Mouse (Mus musculus) CD4-positive helper T cell, adult 2 months (primary cell): ENCODE measurements around the gene Adpgk.
"Not testable (repeated sequence)": the region's sequence is repeated elsewhere in the genome, so short reads cannot be mapped to it uniquely, and the experiment has no call there.

Experiments
- DNase-seq: peaks from one replicate; pipeline ENCODE4 v3.0.0-alpha.2; 2012; ENCODE audit warnings: low read depth, missing footprints, low spot score

Adpgk gene

GRCm38 (mm10) chr9:59288685-59289410 lies 2.5 kb upstream of the Adpgk start:
- DNase-seq, result no peak

- DNase-seq, result no peak
These were observed 1.7 kb upstream of the Adpgk start for GRCm38 (mm10) chr9:59289529-59290115.

GRCm38 (mm10) chr9:59291688-59292492 lies 532 bp downstream of the Adpgk start:
- no peak for DNase-seq

- DNase-seq, result peak; percentile 21
These were observed 1.1 kb downstream of the Adpgk start for GRCm38 (mm10) chr9:59292493-59292875.

- no peak for DNase-seq
These were observed 5.1 kb downstream of the Adpgk start for GRCm38 (mm10) chr9:59296419-59296818.

- no peak for DNase-seq
These were observed 16.5 kb downstream of the Adpgk start for GRCm38 (mm10) chr9:59307890-59308289.

GRCm38 (mm10) chr9:59310582-59311283 lies 19.4 kb downstream of the Adpgk start:
- no peak for DNase-seq

- no peak for DNase-seq
These were observed 19.9 kb downstream of the Adpgk start for GRCm38 (mm10) chr9:59311284-59311670.

GRCm38 (mm10) chr9:59316206-59316605 lies 24.8 kb downstream of the Adpgk start:
- no peak for DNase-seq

GRCm38 (mm10) chr9:59324351-59324750 lies 33.0 kb downstream of the Adpgk start:
- no peak for DNase-seq

GRCm38 (mm10) chr9:59330055-59330454 lies 38.7 kb downstream of the Adpgk start:
- no peak for DNase-seq

GRCm38 (mm10) chr9:59336539-59336938 lies 45.2 kb downstream of the Adpgk start:
- DNase-seq, result no peak

GRCm38 (mm10) chr9:59337889-59338288 lies 46.5 kb downstream of the Adpgk start:
- peak; percentile 44 for DNase-seq

- peak; percentile 71 for DNase-seq
These were observed 47.1 kb downstream of the Adpgk start for GRCm38 (mm10) chr9:59338411-59338810.

- DNase-seq, result no peak
These were observed 47.7 kb downstream of the Adpgk start for GRCm38 (mm10) chr9:59339107-59339506.

GRCm38 (mm10) chr9:59340002-59340401 lies 48.6 kb downstream of the Adpgk start:
- DNase-seq, result peak; percentile 58

GRCm38 (mm10) chr9:59346176-59346575 lies 54.8 kb downstream of the Adpgk start:
- no peak for DNase-seq

- no peak for DNase-seq
These were observed 61.4 kb downstream of the Adpgk start for GRCm38 (mm10) chr9:59352586-59353252.

GRCm38 (mm10) chr9:59353253-59353639 lies 61.9 kb downstream of the Adpgk start, which contains the start of gene Bbs4:
Bbs4 (minus strand) TSS chr9:59353508.
- peak; percentile 88 for DNase-seq

GRCm38 (mm10) chr9:59358041-59358440 lies 66.7 kb downstream of the Adpgk start:
- DNase-seq, result not testable (repeated sequence)

- DNase-seq, result not testable (repeated sequence)
These were observed 69.1 kb downstream of the Adpgk start for GRCm38 (mm10) chr9:59360487-59360886.
